Mouse (Mus musculus) heart, adult 10 weeks (tissue): Measurements from ENCODE around the gene P2ry14. TPM values are rescaled to one million over a fixed set of nuclear protein-coding genes. Genes with fewer than 3 reads are reported as not detected.

Experiments
- polyA plus RNA-seq: library from polyadenylated mRNA; stranded (reverse); fragments of 350-450 nt; fragmentation: Illumina TruSeq; extraction: RNeasy Lipid Tissue Mini Kit (QIAGEN cat#74804); gene quantifications from one replicate; pipeline ENCODE4 v1.2.3, GENCODE M21; 2014; ENCODE audit warnings: low read depth, low replicate concordance

Gene P2ry14
- polyA plus RNA-seq = 4.5 TPM

GRCm38 (mm10) chr3:59153424-59153823, at the start of gene P2ry14:
Gene P2ry14, minus strand, starts transcription at chr3:59153618.

DNA sequence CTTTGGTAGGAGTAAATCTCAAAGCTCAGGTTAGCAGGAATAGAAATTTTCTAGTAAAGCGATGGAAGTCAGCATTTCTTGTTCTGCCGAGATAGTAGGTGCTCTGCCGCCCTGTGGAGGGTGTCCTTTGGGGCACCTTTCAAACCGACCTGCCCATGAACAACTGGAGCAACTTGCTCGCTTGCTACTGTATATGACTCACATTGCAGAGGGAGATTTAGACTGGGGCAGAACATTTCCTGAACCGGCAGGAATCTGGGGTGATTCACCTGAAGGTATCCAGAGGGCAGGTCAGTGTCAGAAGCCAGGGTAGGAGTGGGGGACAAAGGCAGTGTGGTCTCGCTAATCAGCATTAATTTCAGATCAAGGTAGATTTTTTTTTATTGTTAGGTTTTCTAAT, 41.5 kb upstream of the P2ry14 start, which contains the start of gene Gpr87:
Gpr87 (minus strand) TSS at position 167 of the 400 bp plus-strand sequence.

GRCm38 (mm10) chr3:59101218-59101986, 52.0 kb downstream of the P2ry14 start, which contains the start of gene Gpr171:
Gene Gpr171, minus strand, starts transcription at chr3:59101821.

Other genes starting within 250 kb of the P2ry14 start
- gene Med12l, start 147.8 kb downstream of the P2ry14 start, polyA plus RNA-seq = 3.2 TPM
- not detected for gene Gpr171, start 51.8 kb downstream of the P2ry14 start, polyA plus RNA-seq
- not detected for gene Gpr87, start 41.5 kb upstream of the P2ry14 start, polyA plus RNA-seq
- 0.86 TPM for gene P2ry13, start 57.3 kb upstream of the P2ry14 start, polyA plus RNA-seq
- gene P2ry12, start 109.3 kb upstream of the P2ry14 start, polyA plus RNA-seq = 1.2 TPM
- gene Igsf10, start 190.8 kb upstream of the P2ry14 start, polyA plus RNA-seq = 1.1 TPM